Mouse (Mus musculus): ENCODE measurements around the gene 9130409I23Rik. TPM values are rescaled to one million over a fixed set of nuclear protein-coding genes. Genes with fewer than 3 reads are reported as not detected.

The 9130409I23Rik gene
- polyA plus RNA-seq, 1 experiment from 2014 or later, result not detected

- Histone ChIP-seq H3K9me3 (no peaks in the 10 kb centered on the region), H3K36me3 (no peaks in the 10 kb centered on the region), H3K9ac (no peak overlapping the region), H3K4me2 (replicated peaks) (no peak overlapping the region), H3K4me3 (replicated peaks) (no peak overlapping the region), H3K4me1 (replicated peaks) (no peaks in the 10 kb centered on the region), H3K27me3 (replicated peaks) (no peaks in the 10 kb centered on the region), H3K27ac (no peak overlapping the region)
- WGBS, result 17% methylated on average over 4 of the region's 4 CpGs
- no peak for ATAC-seq
These were observed 11.4 kb upstream of the 9130409I23Rik start for GRCm38 (mm10) chr1:181039652-181040051.

DNA sequence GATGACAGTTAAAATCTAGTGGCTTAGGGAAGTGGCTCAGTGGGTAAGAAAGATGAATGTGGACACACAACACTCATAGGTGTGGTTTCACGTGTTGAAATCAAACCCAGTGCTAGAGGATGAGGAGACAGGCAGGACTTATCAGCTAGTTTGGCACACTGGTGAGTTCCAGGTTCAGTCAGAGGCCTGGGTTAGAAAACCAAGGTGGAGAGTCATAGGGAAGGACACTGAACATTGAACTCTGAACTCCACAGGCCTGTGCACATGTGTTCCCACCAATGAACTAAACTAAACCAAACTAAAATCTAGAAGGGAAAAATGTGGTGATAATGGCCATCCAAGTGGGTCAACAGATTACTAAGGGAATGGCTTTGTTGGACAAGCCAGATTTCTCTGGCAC lies 3.5 kb upstream of the 9130409I23Rik start:
- no peak overlapping the region for H3K9ac ChIP-seq
- H3K9me3 ChIP-seq, result no peaks in the 10 kb centered on the region
- no peak overlapping the region for H3K27ac ChIP-seq
- H3K4me2 ChIP-seq (replicated peaks), result no peak overlapping the region
- no peaks in the 10 kb centered on the region for H3K27me3 ChIP-seq (replicated peaks)
- no peak overlapping the region for H3K4me3 ChIP-seq (replicated peaks)
- 61% methylated on average over 1 of the region's 1 CpGs for WGBS
- H3K4me1 ChIP-seq (replicated peaks), result no peaks in the 10 kb centered on the region
- H3K36me3 ChIP-seq, result no peaks in the 10 kb centered on the region
- ATAC-seq, result no peak

- Histone ChIP-seq H3K36me3 (no peaks in the 10 kb centered on the region), H3K4me2 (replicated peaks) (no peak overlapping the region), H3K27me3 (replicated peaks) (no peaks in the 10 kb centered on the region), H3K9me3 (no peaks in the 10 kb centered on the region), H3K27ac (no peak overlapping the region), H3K4me3 (replicated peaks) (no peak overlapping the region), H3K4me1 (replicated peaks) (no peaks in the 10 kb centered on the region), H3K9ac (no peak overlapping the region)
- ATAC-seq, result no peak
These were observed 1.7 kb upstream of the 9130409I23Rik start for GRCm38 (mm10) chr1:181049328-181049842.

DNA sequence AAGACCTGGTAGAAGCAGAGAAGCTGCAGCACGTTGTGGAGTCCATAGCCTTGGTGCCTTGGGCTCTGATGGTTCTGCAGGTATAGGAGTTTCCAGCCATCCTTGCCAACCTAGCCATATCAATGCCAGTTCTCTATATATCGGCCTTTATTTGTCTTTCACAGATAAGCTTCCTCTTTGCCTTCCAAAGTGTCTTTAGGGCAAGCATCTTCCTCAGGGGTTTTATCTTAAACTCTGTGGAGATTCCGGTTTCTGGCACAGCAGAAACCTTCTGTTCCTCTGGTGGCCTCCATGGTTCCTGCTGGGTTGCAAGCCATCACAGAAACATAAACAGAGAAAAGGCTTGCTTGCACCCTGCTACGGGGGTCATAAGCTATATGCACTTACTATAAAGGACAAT lies 1.9 kb downstream of the 9130409I23Rik start:
- no peak overlapping the region for H3K4me2 ChIP-seq (replicated peaks)
- H3K4me3 ChIP-seq (replicated peaks), result no peak overlapping the region
- H3K36me3 ChIP-seq, result no peaks in the 10 kb centered on the region
- no peak for ATAC-seq
- H3K27me3 ChIP-seq (replicated peaks), result no peaks in the 10 kb centered on the region
- no peaks in the 10 kb centered on the region for H3K9me3 ChIP-seq
- H3K4me1 ChIP-seq (replicated peaks), result no peaks in the 10 kb centered on the region
- H3K9ac ChIP-seq, result no peak overlapping the region
- 76% methylated on average over 4 of the region's 4 CpGs for WGBS
- H3K27ac ChIP-seq, result no peak overlapping the region

- no peak overlapping the region for H3K4me2 ChIP-seq (replicated peaks)
- no peak overlapping the region for H3K9ac ChIP-seq
- WGBS, result 66% methylated on average over 3 of the region's 3 CpGs
- no peak overlapping the region for H3K4me3 ChIP-seq (replicated peaks)
- no peaks in the 10 kb centered on the region for H3K9me3 ChIP-seq
- H3K4me1 ChIP-seq (replicated peaks), result no peaks in the 10 kb centered on the region
- no peak overlapping the region for H3K27ac ChIP-seq
- H3K36me3 ChIP-seq, result no peaks in the 10 kb centered on the region
- no peaks in the 10 kb centered on the region for H3K27me3 ChIP-seq (replicated peaks)
- no peak for ATAC-seq
These were observed 10.9 kb downstream of the 9130409I23Rik start for GRCm38 (mm10) chr1:181061784-181062485.

GRCm38 (mm10) chr1:181063991-181064390 lies 13.0 kb downstream of the 9130409I23Rik start:
- Histone ChIP-seq H3K9ac (no peak overlapping the region), H3K36me3 (no peaks in the 10 kb centered on the region), H3K9me3 (no peaks in the 10 kb centered on the region), H3K4me1 (replicated peaks) (no peaks in the 10 kb centered on the region), H3K4me3 (replicated peaks) (no peak overlapping the region), H3K27ac (no peak overlapping the region), H3K27me3 (replicated peaks) (no peaks in the 10 kb centered on the region), H3K4me2 (replicated peaks) (no peak overlapping the region)
- 69% methylated on average over 2 of the region's 2 CpGs for WGBS
- ATAC-seq, result no peak

- no peak overlapping the region for H3K27ac ChIP-seq
- no peak overlapping the region for H3K4me2 ChIP-seq (replicated peaks)
- H3K4me1 ChIP-seq (replicated peaks), result no peaks in the 10 kb centered on the region
- ATAC-seq, result no peak
- H3K27me3 ChIP-seq (replicated peaks), result no peaks in the 10 kb centered on the region
- H3K9ac ChIP-seq, result no peak overlapping the region
- no peaks in the 10 kb centered on the region for H3K9me3 ChIP-seq
- no peaks in the 10 kb centered on the region for H3K36me3 ChIP-seq
- 74% methylated on average over 6 of the region's 6 CpGs for WGBS
- no peak overlapping the region for H3K4me3 ChIP-seq (replicated peaks)
These were observed 13.6 kb downstream of the 9130409I23Rik start for GRCm38 (mm10) chr1:181064648-181065047.

GRCm38 (mm10) chr1:181068344-181068743 lies 17.3 kb downstream of the 9130409I23Rik start:
- Histone ChIP-seq H3K9me3 (no peaks in the 10 kb centered on the region), H3K4me1 (replicated peaks) (no peaks in the 10 kb centered on the region), H3K27ac (no peak overlapping the region), H3K27me3 (replicated peaks) (no peaks in the 10 kb centered on the region), H3K4me2 (replicated peaks) (no peak overlapping the region), H3K4me3 (replicated peaks) (no peak overlapping the region), H3K36me3 (no peaks in the 10 kb centered on the region), H3K9ac (no peak overlapping the region)
- WGBS, result 76% methylated on average over 1 of the region's 1 CpGs
- ATAC-seq, result no peak

- Histone ChIP-seq H3K4me2 (replicated peaks) (no peak overlapping the region), H3K9me3 (no peaks in the 10 kb centered on the region), H3K4me1 (replicated peaks) (no peaks in the 10 kb centered on the region), H3K27me3 (replicated peaks) (no peaks in the 10 kb centered on the region), H3K36me3 (no peaks in the 10 kb centered on the region), H3K9ac (no peak overlapping the region), H3K27ac (no peak overlapping the region), H3K4me3 (replicated peaks) (no peak overlapping the region)
- 69% methylated on average over 11 of the region's 11 CpGs for WGBS
- ATAC-seq, result no peak
These were observed 18.6 kb downstream of the 9130409I23Rik start for GRCm38 (mm10) chr1:181069671-181070070.

- Histone ChIP-seq H3K9me3 (no peaks in the 10 kb centered on the region), H3K9ac (no peak overlapping the region), H3K27ac (no peak overlapping the region), H3K4me2 (replicated peaks) (no peak overlapping the region), H3K27me3 (replicated peaks) (0 out of 2 replicates have a peak, but pooled peaks cover 2% of the 10 kb centered on the region), H3K4me1 (replicated peaks) (no peaks in the 10 kb centered on the region), H3K36me3 (no peaks in the 10 kb centered on the region), H3K4me3 (replicated peaks) (no peak overlapping the region)
- WGBS, result 44% methylated on average over 5 of the region's 5 CpGs
- no peak for ATAC-seq
These were observed 22.0 kb downstream of the 9130409I23Rik start for GRCm38 (mm10) chr1:181073075-181073474.

DNA sequence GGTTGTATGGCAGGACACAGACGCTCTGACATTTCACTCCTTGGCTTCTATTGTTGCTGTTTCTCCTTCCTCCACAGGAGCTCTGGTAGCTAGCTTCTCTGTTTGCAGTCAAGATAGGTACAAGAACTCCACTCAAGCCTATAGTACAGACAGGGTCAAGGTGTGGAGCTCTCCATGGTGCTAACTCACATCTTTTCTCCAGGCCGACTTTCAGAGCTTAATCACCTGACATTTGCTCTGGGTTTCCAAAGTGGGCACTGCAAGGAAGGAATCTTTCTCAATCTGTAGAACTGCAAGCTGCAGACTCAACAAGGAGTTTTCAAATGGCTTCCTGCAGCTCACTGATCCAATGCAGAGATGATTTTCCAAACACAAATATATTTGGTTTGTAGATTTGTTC lies 33.0 kb downstream of the 9130409I23Rik start:
- Histone ChIP-seq H3K4me3 (replicated peaks) (no peak overlapping the region), H3K27me3 (replicated peaks) (no peaks in the 10 kb centered on the region), H3K4me1 (replicated peaks) (no peaks in the 10 kb centered on the region), H3K27ac (no peak overlapping the region), H3K9ac (no peak overlapping the region), H3K4me2 (replicated peaks) (no peak overlapping the region), H3K36me3 (no peaks in the 10 kb centered on the region), H3K9me3 (no peaks in the 10 kb centered on the region)
- 39% methylated on average over 2 of the region's 2 CpGs for WGBS
- ATAC-seq, result no peak

- no peak overlapping the region for H3K9ac ChIP-seq
- H3K27me3 ChIP-seq (replicated peaks), result no peaks in the 10 kb centered on the region
- H3K27ac ChIP-seq, result no peak overlapping the region
- 80% methylated on average over 12 of the region's 12 CpGs for WGBS
- ATAC-seq, result no peak
- H3K9me3 ChIP-seq, result no peaks in the 10 kb centered on the region
- no peaks in the 10 kb centered on the region for H3K4me1 ChIP-seq (replicated peaks)
- H3K4me2 ChIP-seq (replicated peaks), result no peak overlapping the region
- H3K4me3 ChIP-seq (replicated peaks), result no peak overlapping the region
- H3K36me3 ChIP-seq, result peaks cover 14% of the 10 kb centered on the region
These were observed 39.0 kb downstream of the 9130409I23Rik start for GRCm38 (mm10) chr1:181090048-181090447.

Data from intestine, embryonic 15.5 days (tissue).